Mouse (Mus musculus) layer of hippocampus, postnatal 36 days (tissue): ENCODE data around the gene Ap1g2. TPM values are rescaled to one million over a fixed set of nuclear protein-coding genes. Genes with fewer than 3 reads are reported as not detected.
A peak's percentile ranks its signal among the peaks of the same experiment; 100 is the strongest.

Source experiments
- DNase-seq, 2 experiments: peaks; one replicate each; pipeline ENCODE4 v3.0.0; 2022
- total RNA-seq, 2 experiments: library from RNA; stranded (reverse); gene quantifications; 2 replicates each; pipeline ENCODE4 v1.2.3; 2021

Ap1g2 gene
- total RNA-seq, 2 experiments from 2014 or later: 17.4 to 19.2 TPM

GRCm38 (mm10) chr14:55113351-55113974 lies 7.1 kb upstream of the Ap1g2 start:
- DNase-seq: no peak

DNA sequence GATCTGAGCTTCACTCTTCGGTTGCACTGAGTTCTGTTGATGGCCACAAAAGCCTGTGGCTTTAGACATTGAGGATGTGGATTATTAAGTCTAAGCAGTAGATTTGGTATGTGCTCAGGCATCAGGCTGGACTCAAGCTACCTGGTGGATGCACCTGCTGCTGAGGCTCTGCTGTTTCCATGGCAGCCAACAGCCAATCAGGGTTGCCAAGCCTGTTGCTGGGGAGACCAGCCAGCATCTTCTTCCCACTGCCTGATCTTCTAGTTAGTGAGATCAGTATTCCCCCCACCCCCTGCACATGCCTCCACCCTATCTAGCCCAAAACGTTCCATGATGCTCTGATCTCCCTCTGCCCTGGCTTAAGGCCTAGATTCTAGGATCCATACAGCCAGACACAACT lies 5.3 kb upstream of the Ap1g2 start:
- peak in 1 of 2 experiments; percentile 66 for DNase-seq

- DNase-seq: no peak
These were observed 3.7 kb upstream of the Ap1g2 start for GRCm38 (mm10) chr14:55110076-55110475.

DNA sequence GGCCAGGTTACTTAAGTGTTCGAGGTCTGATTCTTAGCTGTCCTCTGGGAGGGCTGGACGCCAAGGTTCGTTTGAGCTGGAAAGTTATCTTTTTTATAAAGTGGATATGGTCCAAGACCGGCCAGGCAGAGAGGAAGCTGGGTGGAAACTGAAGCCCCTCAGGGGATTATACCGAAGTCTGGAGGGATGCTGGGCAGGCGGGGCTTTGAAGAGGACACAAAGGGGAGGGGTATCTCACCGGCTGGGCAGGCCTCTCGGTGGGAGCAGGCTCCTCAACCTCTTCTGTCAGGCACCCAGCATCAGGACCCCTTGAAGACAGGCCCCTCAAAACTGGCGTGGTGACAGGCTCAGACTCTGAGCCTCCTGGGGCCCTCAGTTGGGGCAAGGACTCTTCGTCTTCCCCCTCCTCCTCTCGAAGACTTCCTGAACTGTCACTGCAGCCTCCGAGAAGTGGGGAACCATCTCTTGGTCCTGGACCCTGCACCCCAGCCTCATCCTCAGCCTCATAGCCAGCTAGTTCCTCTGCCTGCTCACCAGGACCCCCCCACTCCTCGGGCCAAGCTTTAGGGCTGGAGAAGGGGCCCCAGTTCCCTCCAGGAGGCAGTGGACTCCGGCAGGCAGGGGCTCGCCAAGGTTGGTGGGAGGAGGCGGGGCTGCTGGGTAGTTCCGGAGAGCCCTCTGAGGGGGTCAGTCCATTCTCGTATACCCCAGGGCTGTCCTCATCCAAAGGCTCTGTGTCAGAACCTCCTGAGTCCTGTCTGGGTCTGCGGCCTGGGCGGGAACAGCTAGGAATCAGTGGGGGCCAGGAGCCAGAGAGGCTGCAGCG lies 2.9 kb upstream of the Ap1g2 start:
- peak in 1 of 2 experiments; percentile 35 for DNase-seq

GRCm38 (mm10) chr14:55108202-55108870 lies 1.9 kb upstream of the Ap1g2 start:
- DNase-seq: peak; percentile 84

DNA sequence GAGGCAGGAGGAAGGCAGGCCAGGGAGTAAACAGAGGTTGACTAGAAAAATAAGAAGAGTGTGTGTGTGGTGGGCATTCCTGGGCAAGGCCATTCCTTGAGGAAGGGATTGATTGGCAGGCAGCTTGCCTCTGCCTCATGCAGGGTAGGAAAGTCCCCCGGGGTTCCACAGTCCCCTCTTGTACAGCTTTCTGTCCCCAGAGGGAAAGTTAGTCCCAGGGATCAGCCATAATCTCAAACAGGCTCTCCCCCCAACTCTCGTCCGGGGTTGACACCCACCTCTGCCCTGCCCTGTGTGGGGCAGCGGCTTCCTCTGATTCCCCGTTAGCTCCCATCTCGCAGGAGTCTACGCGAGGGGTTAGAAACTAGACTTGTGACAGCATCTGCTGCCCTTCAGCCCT lies 597 bp upstream of the Ap1g2 start:
- DNase-seq: no peak

GRCm38 (mm10) chr14:55105386-55105785 lies 1.0 kb downstream of the Ap1g2 start:
- no peak for DNase-seq

DNA sequence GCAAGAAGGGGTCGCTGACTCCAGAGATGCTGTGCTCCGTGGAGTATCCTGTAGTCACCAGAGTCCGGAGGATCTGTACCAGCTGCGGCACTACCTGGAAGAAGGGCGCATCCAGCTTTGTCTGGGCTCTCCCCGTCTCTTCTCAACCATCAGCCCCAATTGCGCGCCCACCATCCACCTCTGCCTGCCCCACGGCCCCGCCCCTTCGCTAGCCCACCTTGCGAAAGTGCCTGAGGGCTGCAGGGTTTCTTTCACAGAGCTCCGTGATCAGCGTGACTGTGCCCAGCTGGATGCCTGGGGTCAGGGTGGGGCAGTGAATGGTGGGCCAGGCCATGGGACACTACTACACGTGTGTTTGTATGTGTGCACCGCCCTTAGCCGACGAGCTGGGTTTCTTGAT lies 2.0 kb downstream of the Ap1g2 start:
- no peak for DNase-seq

DNA sequence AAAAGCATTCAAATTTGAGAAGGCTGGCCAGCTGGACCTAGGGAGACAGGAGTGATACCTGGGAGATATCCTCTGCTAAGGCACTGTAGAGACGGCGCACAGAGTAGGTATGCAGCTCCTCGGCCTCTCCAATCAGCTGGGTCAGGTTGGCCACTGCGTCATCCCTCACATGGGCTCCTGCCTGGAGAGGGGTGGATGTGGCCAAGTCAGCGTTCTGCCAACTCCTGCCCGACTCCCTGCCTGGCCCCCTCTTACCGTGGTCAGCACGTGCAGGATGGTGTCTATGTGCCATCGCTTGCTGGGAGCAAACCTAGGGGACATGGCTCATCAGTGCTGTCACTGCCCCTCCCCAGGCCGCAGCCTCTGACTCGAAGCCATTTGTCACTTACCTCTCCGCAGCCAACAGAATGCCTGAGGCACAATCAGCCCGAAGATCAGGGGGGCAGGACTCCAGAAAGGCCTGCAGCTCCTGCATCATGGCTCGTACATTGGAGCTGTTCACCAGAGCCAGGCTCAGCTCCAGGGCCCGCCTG lies 4.1 kb downstream of the Ap1g2 start:
- no peak for DNase-seq

GRCm38 (mm10) chr14:55101592-55101991 lies 4.8 kb downstream of the Ap1g2 start:
- peak in 1 of 2 experiments; percentile 51 for DNase-seq

- DNase-seq: no peak
These were observed 8.3 kb downstream of the Ap1g2 start for GRCm38 (mm10) chr14:55098067-55098466.

- no peak for DNase-seq
These were observed 8.7 kb downstream of the Ap1g2 start for GRCm38 (mm10) chr14:55097646-55098045.

DNA sequence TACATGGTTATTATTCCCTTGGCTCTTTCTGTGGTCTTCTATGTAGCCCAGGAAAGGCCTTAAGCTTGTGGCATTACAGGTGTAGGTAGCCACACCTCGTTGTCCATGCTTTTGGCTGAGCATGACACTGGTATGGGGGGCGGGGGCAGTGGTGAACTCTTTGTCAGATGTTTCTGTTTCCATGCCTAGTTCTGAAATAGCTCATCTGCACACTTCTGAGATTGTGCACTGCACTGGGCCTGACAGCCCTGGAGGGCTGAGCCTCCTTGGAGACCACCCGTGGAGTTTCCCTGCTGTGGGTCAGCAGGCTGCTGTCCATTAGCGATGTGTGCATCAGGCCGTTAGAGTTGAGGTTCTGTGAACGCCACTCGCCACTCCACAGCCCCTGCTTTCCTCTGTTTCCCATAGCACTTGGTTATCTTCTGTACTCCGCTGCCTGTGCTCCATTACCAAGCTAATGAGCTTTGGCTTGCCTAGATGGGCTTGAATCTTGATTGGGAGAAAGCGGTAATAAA lies 9.8 kb downstream of the Ap1g2 start:
- no peak for DNase-seq

DNA sequence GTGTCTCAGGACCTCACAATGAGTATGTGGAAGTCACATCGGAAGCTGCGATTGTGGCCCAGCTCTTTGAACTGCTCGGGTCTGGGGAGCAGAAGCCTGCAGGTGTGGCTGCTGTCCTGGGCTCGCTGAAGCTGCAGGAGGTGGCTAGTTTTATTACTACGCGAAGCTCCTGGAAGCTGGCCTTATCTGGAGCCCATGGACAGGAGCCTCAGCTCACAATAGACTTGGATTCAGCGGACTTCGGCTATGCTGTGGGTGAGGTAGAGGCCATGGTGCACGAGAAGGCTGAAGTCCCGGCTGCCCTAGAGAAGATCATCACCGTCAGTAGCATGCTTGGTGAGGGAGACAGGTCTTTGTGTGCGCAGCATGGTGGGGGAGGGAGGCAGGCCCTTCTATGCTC lies 10.7 kb downstream of the Ap1g2 start:
- no peak for DNase-seq

- DNase-seq: no peak
These were observed 11.1 kb downstream of the Ap1g2 start for GRCm38 (mm10) chr14:55095263-55095662.

DNA sequence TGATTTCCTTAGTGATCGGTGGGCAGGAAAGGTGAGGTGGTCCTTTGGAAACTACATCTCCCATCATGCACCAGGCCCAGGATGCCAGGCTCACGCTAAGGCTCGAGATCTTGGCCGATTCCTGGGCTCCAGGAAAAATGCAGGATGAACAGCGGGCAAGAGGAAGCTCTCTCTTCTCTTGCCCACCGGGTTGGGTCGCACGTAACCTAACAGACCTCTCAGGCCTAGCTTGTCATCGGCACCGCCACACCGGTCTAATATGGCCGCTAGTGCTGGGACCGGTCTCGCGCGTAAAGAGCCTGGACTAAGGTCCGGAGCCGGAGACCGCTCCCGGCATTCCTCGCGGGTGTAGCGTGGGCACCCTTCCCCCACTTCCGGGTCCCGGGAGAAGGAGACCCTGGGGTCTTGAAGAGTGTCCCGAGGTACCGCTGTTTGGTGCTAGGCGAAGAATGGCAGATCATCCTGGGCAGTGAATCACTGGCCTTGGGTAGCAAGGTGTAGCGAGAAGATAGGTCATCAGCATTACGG lies 11.6 kb downstream of the Ap1g2 start, which contains the start of gene Thtpa:
Gene Thtpa (plus strand): TSS at position 81 of the 528 bp plus-strand sequence.
- peak; percentile 81 to 84 for DNase-seq

DNA sequence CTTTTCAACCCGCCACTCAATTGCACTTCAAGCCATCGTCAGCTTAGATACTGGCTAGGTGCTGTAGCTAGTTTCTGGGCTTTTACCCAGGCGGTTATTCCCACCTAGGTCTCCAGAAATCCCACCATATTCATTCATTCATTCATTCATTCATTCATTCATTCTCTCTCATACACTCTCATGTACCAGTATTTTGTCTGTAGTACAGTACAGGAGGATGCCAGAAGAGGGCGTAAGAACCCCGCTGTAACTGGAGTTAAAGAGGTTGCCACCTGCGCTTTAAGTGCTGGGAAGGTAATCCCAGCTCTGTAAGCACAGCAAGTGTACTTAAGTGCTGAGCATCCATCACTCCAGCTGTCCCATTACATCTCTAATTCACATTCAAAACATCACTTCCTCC lies 12.5 kb downstream of the Ap1g2 start:
- DNase-seq: no peak

- peak; percentile 97 for DNase-seq
These were observed 14.3 kb downstream of the Ap1g2 start, which contains the start of gene Zfhx2 for GRCm38 (mm10) chr14:55092011-55092577. Zfhx2 (minus strand) TSS chr14:55092324.

DNA sequence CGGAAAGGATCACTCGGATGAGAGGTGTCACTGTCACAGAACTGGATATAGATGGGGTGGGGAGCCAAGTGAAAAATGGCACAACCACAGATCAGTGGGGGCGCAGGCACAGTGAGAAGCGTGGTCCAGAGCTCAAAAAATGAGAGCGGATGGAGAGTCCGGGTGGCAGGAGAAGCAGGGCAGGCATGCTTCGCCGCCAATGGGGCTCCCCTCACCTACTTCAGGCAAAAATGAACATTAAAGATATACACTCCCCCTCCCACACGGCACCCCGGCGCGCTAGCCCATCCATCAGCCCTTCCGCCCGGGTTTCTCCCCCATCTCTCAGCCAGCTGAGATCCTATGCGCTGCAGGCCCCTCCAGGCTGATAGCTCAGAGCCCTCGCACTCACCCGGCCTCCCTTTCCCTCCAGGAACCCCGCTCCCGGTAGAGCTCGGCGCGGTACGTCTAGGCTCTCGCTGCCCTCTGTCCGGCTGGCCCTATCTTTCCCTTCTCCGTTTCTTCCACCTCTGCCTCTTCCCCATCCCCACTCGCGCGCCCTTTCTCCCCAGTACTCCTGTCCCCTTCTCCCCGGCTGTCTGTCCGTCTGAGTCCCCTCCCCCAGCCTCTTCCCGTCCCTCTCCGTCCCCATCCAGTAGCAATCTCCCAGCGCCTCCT lies 15.1 kb downstream of the Ap1g2 start:
- DNase-seq: no peak

- DNase-seq: no peak
These were observed 17.0 kb downstream of the Ap1g2 start for GRCm38 (mm10) chr14:55089199-55089947.

DNA sequence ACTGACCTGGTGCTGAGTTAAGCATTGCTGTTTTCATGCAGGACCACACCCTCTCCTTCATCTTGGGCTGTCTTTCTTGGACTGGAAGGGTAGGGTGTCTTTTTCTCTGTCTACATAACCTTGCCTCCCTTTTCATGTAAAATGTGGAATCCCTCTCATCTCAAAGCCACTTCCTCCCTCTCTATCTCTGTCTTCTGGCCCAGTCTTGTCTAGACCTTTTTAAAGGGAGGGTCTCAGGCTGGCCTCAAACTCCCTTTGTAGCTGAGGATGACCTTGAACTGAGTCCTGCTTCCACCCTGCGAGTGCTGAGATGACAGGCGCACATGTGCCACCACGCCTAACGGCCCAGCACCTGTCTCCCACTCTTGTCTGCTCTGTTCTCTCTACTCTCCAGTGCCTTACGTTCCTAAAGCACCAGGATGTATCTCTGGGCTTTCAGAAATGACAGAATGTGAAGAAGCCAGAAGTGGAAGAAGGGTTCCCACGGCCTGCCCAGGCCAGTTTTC lies 20.3 kb downstream of the Ap1g2 start:
- no peak for DNase-seq
